Mouse (Mus musculus) CH12.LX (cell line): Measurements from ENCODE around the gene Bcas3. TPM values are rescaled to one million over a fixed set of nuclear protein-coding genes. Genes with fewer than 3 reads are reported as not detected.

ENCODE experiments used
- DNase-seq: peaks from one replicate; pipeline ENCODE4 v3.0.0-alpha.2; 2013; ENCODE audit errors: extremely low read depth
- H3K27ac ChIP-seq: 2 replicates; pipeline ENCODE4 v1.5.1; 2012; ENCODE audit warnings: low read depth, mild to moderate bottlenecking, control low read depth, moderate library complexity; ENCODE audit not compliant: insufficient read depth
- H3K27me3 ChIP-seq: replicated peaks from 2 replicates; pipeline ENCODE3; 2012; ENCODE audit warnings: inconsistent platforms
- H3K36me3 ChIP-seq, 2 experiments: replicated peaks in 1 of 2; 2 replicates each; pipeline versions ENCODE3 to v1.6.1; 2012; ENCODE audit warnings: inconsistent platforms in 1 of 2, low read length in 1 of 2, mild to moderate bottlenecking in 1 of 2, mixed read lengths in 1 of 2, moderate library complexity in 1 of 2; ENCODE audit not compliant: control insufficient read depth in 1 of 2, insufficient read depth in 1 of 2
- H3K4me1 ChIP-seq, 2 experiments: 2 replicates each; pipeline ENCODE4 v1.6.1; 2012; ENCODE audit warnings: inconsistent platforms in 1 of 2, moderate library complexity in 1 of 2; ENCODE audit not compliant: insufficient read depth in 2 of 2, control insufficient read depth in 1 of 2
- H3K4me2 ChIP-seq: 2 replicates; pipeline ENCODE4 v1.6.1; 2012; ENCODE audit warnings: low read depth, mild to moderate bottlenecking, control low read depth; ENCODE audit not compliant: poor library complexity, insufficient read depth, severe bottlenecking
- H3K4me3 ChIP-seq, 3 experiments: fragments of 150-350 bp in 1 of 3; sonication (generic) in 1 of 3; replicated peaks in 1 of 3; 2 replicates each; pipeline versions ENCODE3 to v1.5.1; 2011 to 2012; ENCODE audit warnings: low read depth in 2 of 3, low read length in 2 of 3, mild to moderate bottlenecking in 2 of 3, moderate library complexity in 2 of 3, control low read depth in 1 of 3, improper control_type of control experiment in 1 of 3, inconsistent platforms in 1 of 3, mixed read lengths in 1 of 3; ENCODE audit not compliant: poor library complexity in 1 of 3
- H3K79me2 ChIP-seq: replicated peaks from 2 replicates; pipeline ENCODE4 v1.6.1; 2012; ENCODE audit warnings: mild to moderate bottlenecking, moderate library complexity; ENCODE audit not compliant: control insufficient read depth, poor library complexity, insufficient read depth, severe bottlenecking; ENCODE audit errors: extremely low read depth
- H3K9ac ChIP-seq: 2 replicates; pipeline ENCODE4 v1.6.1; 2012; ENCODE audit warnings: low read depth, mild to moderate bottlenecking, control low read depth, moderate library complexity; ENCODE audit not compliant: insufficient read depth
- H3K9me3 ChIP-seq: replicated peaks from 2 replicates; pipeline ENCODE3; 2012; ENCODE audit warnings: low read length, inconsistent platforms, mixed read lengths
- BHLHE40 ChIP-seq: IDR thresholded peaks from 2 replicates; pipeline ENCODE4 v1.6.1; 2011; ENCODE audit warnings: mild to moderate bottlenecking, low read depth, low read length, improper control_type of control experiment
- CHD1 ChIP-seq: IDR thresholded peaks from 2 replicates; pipeline ENCODE4 v1.6.1; 2012; ENCODE audit warnings: low read depth, low read length, improper control_type of control experiment, inconsistent platforms
- CHD2 ChIP-seq: IDR thresholded peaks from 2 replicates; pipeline ENCODE4 v1.6.1; 2011; ENCODE audit warnings: low read length, improper control_type of control experiment
- CTCF ChIP-seq, 2 experiments: IDR thresholded peaks in 1 of 2; conservative IDR thresholded peaks in 1 of 2; 2 replicates each; pipeline ENCODE4 v1.5.1; 2011 to 2012; ENCODE audit warnings: low read depth in 2 of 2, low read length in 2 of 2, improper control_type of control experiment in 1 of 2, inconsistent platforms in 1 of 2, mild to moderate bottlenecking in 1 of 2, moderate library complexity in 1 of 2
- E2F4 ChIP-seq: IDR thresholded peaks from 2 replicates; pipeline ENCODE4 v1.6.1; 2011; ENCODE audit warnings: low read depth, low read length, improper control_type of control experiment; ENCODE audit not compliant: insufficient replicate concordance
- ELF1 ChIP-seq: IDR thresholded peaks from 2 replicates; pipeline ENCODE4 v1.6.1; 2014; ENCODE audit warnings: low read depth, mild to moderate bottlenecking, inconsistent platforms, low read length, improper control_type of control experiment
- EP300 ChIP-seq: IDR thresholded peaks from 2 replicates; pipeline ENCODE4 v1.6.1; 2011; ENCODE audit warnings: low read length, improper control_type of control experiment
- ETS1 ChIP-seq: conservative IDR thresholded peaks from 2 replicates; pipeline ENCODE4 v1.6.1; 2012; ENCODE audit warnings: low read depth, mild to moderate bottlenecking, inconsistent platforms, low read length, improper control_type of control experiment, moderate library complexity
- GABPA ChIP-seq: IDR thresholded peaks from 2 replicates; pipeline ENCODE4 v1.6.1; 2012; ENCODE audit warnings: low read depth, low read length, improper control_type of control experiment, inconsistent platforms; ENCODE audit not compliant: insufficient replicate concordance
- HCFC1 ChIP-seq: IDR thresholded peaks from 2 replicates; pipeline ENCODE4 v1.6.1; 2012; ENCODE audit warnings: low read depth, mild to moderate bottlenecking, inconsistent platforms, low read length, improper control_type of control experiment
- IRF4 ChIP-seq: IDR thresholded peaks from 2 replicates; pipeline ENCODE4 v1.6.1; 2014; ENCODE audit warnings: low read depth, mild to moderate bottlenecking, inconsistent platforms, low read length, improper control_type of control experiment
- JUN ChIP-seq: IDR thresholded peaks from 2 replicates; pipeline ENCODE4 v1.6.1; 2011; ENCODE audit warnings: low read depth, mild to moderate bottlenecking, low read length, improper control_type of control experiment, moderate library complexity; ENCODE audit not compliant: insufficient read depth
- KAT2A ChIP-seq: IDR thresholded peaks from 2 replicates; pipeline ENCODE4 v1.6.1; 2012; ENCODE audit warnings: low read length, improper control_type of control experiment, inconsistent platforms; ENCODE audit not compliant: insufficient replicate concordance
- MAX ChIP-seq: IDR thresholded peaks from 2 replicates; pipeline ENCODE4 v1.6.1; 2011; ENCODE audit warnings: low read length, improper control_type of control experiment
- MAZ ChIP-seq: IDR thresholded peaks from 2 replicates; pipeline ENCODE4 v1.6.1; 2012; ENCODE audit warnings: low read depth, mild to moderate bottlenecking, inconsistent platforms, low read length, improper control_type of control experiment, moderate library complexity
- MEF2A ChIP-seq: IDR thresholded peaks from 2 replicates; pipeline ENCODE4 v1.6.1; 2014; ENCODE audit warnings: low read depth, mild to moderate bottlenecking, inconsistent platforms, low read length, improper control_type of control experiment, borderline replicate concordance
- MXI1 ChIP-seq: IDR thresholded peaks from 2 replicates; pipeline ENCODE4 v1.6.1; 2011; ENCODE audit warnings: mild to moderate bottlenecking, low read depth, low read length, improper control_type of control experiment
- MYC ChIP-seq: IDR thresholded peaks from 2 replicates; pipeline ENCODE4 v1.6.1; 2011; ENCODE audit warnings: low read depth, mild to moderate bottlenecking, improper control_type of control experiment, low read length
- NELFE ChIP-seq: IDR thresholded peaks from 2 replicates; pipeline ENCODE4 v1.6.1; 2011; ENCODE audit warnings: low read depth, low read length, improper control_type of control experiment
- NRF1 ChIP-seq: IDR thresholded peaks from 2 replicates; pipeline ENCODE4 v1.6.1; 2014; ENCODE audit warnings: low read depth, mild to moderate bottlenecking, inconsistent platforms, low read length, improper control_type of control experiment, moderate library complexity
- POLR2A ChIP-seq: IDR thresholded peaks from 2 replicates; pipeline ENCODE4 v1.6.1; 2011; ENCODE audit warnings: low read depth, mild to moderate bottlenecking, improper control_type of control experiment, low read length
- POLR2AphosphoS2 ChIP-seq: IDR thresholded peaks from 2 replicates; pipeline ENCODE4 v1.6.1; 2011; ENCODE audit warnings: low read depth, low read length, improper control_type of control experiment
- RAD21 ChIP-seq: IDR thresholded peaks from 2 replicates; pipeline ENCODE4 v1.6.1; 2011; ENCODE audit warnings: low read depth, mild to moderate bottlenecking, low read length, improper control_type of control experiment, moderate library complexity
- RCOR1 ChIP-seq: conservative IDR thresholded peaks from 2 replicates; pipeline ENCODE4 v1.6.1; 2012; ENCODE audit warnings: low read depth, mild to moderate bottlenecking, inconsistent platforms, low read length, improper control_type of control experiment
- SIN3A ChIP-seq: IDR thresholded peaks from 2 replicates; pipeline ENCODE4 v1.6.1; 2012; ENCODE audit warnings: low read length, improper control_type of control experiment, inconsistent platforms
- TBP ChIP-seq: conservative IDR thresholded peaks from 2 replicates; pipeline ENCODE4 v1.6.1; 2011; ENCODE audit warnings: low read depth, low read length, improper control_type of control experiment
- TCF12 ChIP-seq: IDR thresholded peaks from 2 replicates; pipeline ENCODE4 v1.6.1; 2014; ENCODE audit warnings: low read depth, mild to moderate bottlenecking, inconsistent platforms, low read length, improper control_type of control experiment
- UBTF ChIP-seq: IDR thresholded peaks from 2 replicates; pipeline ENCODE4 v1.6.1; 2012; ENCODE audit warnings: low read depth, mild to moderate bottlenecking, inconsistent platforms, low read length, improper control_type of control experiment, moderate library complexity
- ZC3H11A ChIP-seq: IDR thresholded peaks from 2 replicates; pipeline ENCODE4 v1.6.1; 2012; ENCODE audit warnings: low read depth, mild to moderate bottlenecking, inconsistent platforms, low read length, improper control_type of control experiment
- ZKSCAN1 ChIP-seq: IDR thresholded peaks from 2 replicates; pipeline ENCODE4 v1.6.1; 2012; ENCODE audit warnings: low read depth, inconsistent platforms, low read length, improper control_type of control experiment, borderline replicate concordance
- ZMIZ1 ChIP-seq: IDR thresholded peaks from 2 replicates; pipeline ENCODE4 v1.6.1; 2012; ENCODE audit warnings: low read depth, mild to moderate bottlenecking, inconsistent platforms, low read length, improper control_type of control experiment
- ZNF384 ChIP-seq: IDR thresholded peaks from 2 replicates; pipeline ENCODE4 v1.6.1; 2012; ENCODE audit warnings: low read depth, low read length, improper control_type of control experiment, inconsistent platforms
- dilution Hi-C: fragments of 300-500 bp; cut with MboI; formaldehyde crosslinking; loops from 2 replicates; pipeline ENCODE4 v1.14.3; 2020; ENCODE audit warnings: low sequenced_read_pairs; ENCODE audit not compliant: extremely low pct_unique_long_range_greater_than_20kb, extremely low pct_ligation_motif_present
- in situ Hi-C: fragments of 300-500 bp; cut with MboI; formaldehyde crosslinking; loops from 3 replicates; pipeline ENCODE4 v1.14.3; 2019; ENCODE audit warnings: low sequenced_read_pairs, low pct_ligation_motif_present, low pct_unique_long_range_greater_than_20kb, mixed read lengths
- polyA plus RNA-seq: library from polyadenylated mRNA; unstranded; fragments of >175 nt; gene quantifications from 2 replicates; pipeline ENCODE4 v1.2.1, GENCODE M21; 2012; ENCODE audit warnings: low read depth; ENCODE audit not compliant: insufficient read length
- total RNA-seq, 2 experiments: library from RNA; depleted of rRNA; stranded (reverse); fragments of 300-350 nt in 1 of 2; fragments of >200 nt in 1 of 2; gene quantifications; 2 replicates each; pipeline ENCODE4 v1.2.3; 2012 to 2014

Bcas3 gene
- total and polyA plus RNA-seq, 3 experiments, result 8.2 to 21.3 (median 9.7) TPM

DNA sequence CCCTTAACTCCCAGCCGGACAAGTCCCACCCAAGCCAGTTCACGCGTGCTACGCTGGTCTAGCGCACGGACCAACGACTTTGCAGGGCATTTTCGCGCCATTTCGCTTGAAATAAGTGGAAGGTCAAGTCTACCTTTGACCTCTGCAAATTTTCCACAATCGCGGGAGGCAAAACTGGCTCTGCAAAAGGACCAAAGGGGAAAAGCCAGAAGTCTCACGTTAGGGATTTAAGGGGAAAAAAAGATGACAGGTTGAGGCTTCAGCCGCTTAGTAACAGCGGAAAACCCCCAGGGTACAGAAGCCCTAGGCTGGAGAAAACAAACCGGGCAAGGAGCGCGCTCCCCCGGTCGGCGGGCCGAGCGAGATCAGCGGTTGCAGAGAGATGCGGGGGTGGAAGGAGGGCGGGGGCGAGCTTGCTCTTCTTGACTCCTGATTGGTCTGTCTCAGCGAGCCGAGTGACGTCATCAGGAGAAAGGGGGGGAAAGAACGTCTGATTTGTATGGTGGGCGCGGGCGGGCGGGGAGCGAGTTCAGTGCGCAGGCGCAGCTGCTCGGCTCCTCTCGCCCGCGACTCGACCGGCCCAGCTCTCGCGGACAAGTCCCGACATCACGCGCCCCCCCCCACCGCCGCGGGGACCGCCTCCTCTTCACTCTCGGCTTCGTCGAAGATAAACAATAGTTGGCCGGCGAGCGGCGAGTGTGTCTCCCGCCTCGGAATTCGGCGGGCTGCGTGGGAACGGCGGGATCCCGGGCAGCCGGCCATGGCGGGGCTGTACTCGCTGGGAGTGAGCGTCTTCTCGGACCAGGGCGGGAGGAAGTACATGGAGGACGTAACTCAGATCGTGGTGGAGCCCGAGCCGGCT lies 42.0 kb upstream of the Bcas3 start, which contains the start of gene Ppm1d:
Gene Ppm1d, plus strand, starts transcription at position 532 of the 862 bp plus-strand sequence.
- H3K27ac ChIP-seq, result peak within 1 kb of the TSS; percentile 69
- TF ChIP-seq UBTF (peak; percentile 35; the same call in 1 of the 2 replicates), JUN (peak; percentile 11; the same call in 1 of the 2 replicates), CHD2 (peak; percentile 89), MYC (no peak; the same call in none of the 2 replicates), GABPA (no peak), HCFC1 (peak; percentile 43), POLR2A (peak; percentile 95), ELF1 (no peak; the same call in 1 of the 2 replicates), MAZ (peak; percentile 96), MEF2A (peak; percentile 48), POLR2AphosphoS2 (peak; percentile 52; the same call in 1 of the 2 replicates), EP300 (no peak), TBP (peak; percentile 12; the same call in 1 of the 2 replicates), RAD21 (no peak; the same call in 1 of the 2 replicates), TCF12 (peak; percentile 74; the same call in 1 of the 2 replicates), CTCF (conservative IDR thresholded peaks at IDR 0.05 in 1 of 2, IDR thresholded peaks at IDR 0.05 in 1 of 2; ENCODE audit: low read depth in 2 of 2, low read length in 2 of 2) (peak in 1 of 2 experiments; percentile 28; a peak in 2 of 4 replicates), NRF1 (peak; percentile 99), RCOR1 (0 out of 2 replicates have a peak, but pooled peaks have one; percentile 9), BHLHE40 (peak; percentile 60), NELFE (peak; percentile 88), ZMIZ1 (peak; percentile 86), KAT2A (0 out of 2 replicates have a peak, but pooled peaks have one; percentile 45), SIN3A (peak; percentile 62; the same call in 1 of the 2 replicates), MAX (peak; percentile 63), ETS1 (no peak), MXI1 (peak; percentile 68), ZNF384 (no peak), ZKSCAN1 (no peak), ZC3H11A (no peak), CHD1 (no peak), IRF4 (peak; percentile 37; the same call in 1 of the 2 replicates), E2F4 (peak; percentile 94; the same call in 1 of the 2 replicates)
- in situ Hi-C loops, result no loop called here
- H3K36me3 ChIP-seq, result peaks cover 4 to 13% of the 10 kb centered on the region in 2 experiments
- H3K27me3 ChIP-seq, result no peaks in the 10 kb centered on the region
- dilution Hi-C loops, result no loop called here
- peak within 1 kb of the TSS; percentile 62 to 94 (median 70) for H3K4me3 ChIP-seq
- peaks cover 35% of the 10 kb centered on the region for H3K79me2 ChIP-seq
- DNase-seq, result peak; percentile 100
- peaks cover 4 to 38% of the 10 kb centered on the region in 2 experiments; a peak in 2 of 4 replicates for H3K4me1 ChIP-seq
- H3K9me3 ChIP-seq, result peaks cover 3% of the 10 kb centered on the region
- H3K4me2 ChIP-seq, result peak within 1 kb of the TSS; percentile 77
- H3K9ac ChIP-seq, result peak within 1 kb of the TSS; percentile 76
